Mouse (Mus musculus) layer of hippocampus, postnatal 36 days (tissue): Measurements from ENCODE around the gene Dis3l. TPM values are rescaled to one million over a fixed set of nuclear protein-coding genes. Genes with fewer than 3 reads are reported as not detected.

Experiments
- total RNA-seq, 2 experiments: library from RNA; stranded (reverse); gene quantifications; 2 replicates each; pipeline ENCODE4 v1.2.3; 2021

Gene Dis3l
- total RNA-seq, 2 experiments from 2014 or later = 28.6 to 30.3 TPM

Other genes starting within 250 kb of the Dis3l start
- gene Lctl, start 224.1 kb downstream of the Dis3l start, total RNA-seq = not detected
- gene Zwilch, start 168.2 kb downstream of the Dis3l start, total RNA-seq = 1 to 10 TPM; 2.4 to 2.5 TPM
- gene Rpl4, start 167.9 kb downstream of the Dis3l start, total RNA-seq = 100 to 1,000 TPM; 561 to 565 TPM
- 10 to 100 TPM; 16.5 to 20.0 TPM for gene Snapc5, start 162.0 kb downstream of the Dis3l start, total RNA-seq
- 1 to 10 TPM; 2.1 to 3.4 TPM for gene Uchl4, start 106.1 kb downstream of the Dis3l start, total RNA-seq
- 100 to 1,000 TPM; 315 to 336 TPM for gene Map2k1, start 87.7 kb downstream of the Dis3l start, total RNA-seq
- 10 to 100 TPM; 13.5 to 16.9 TPM for gene Tipin, start 59.7 kb downstream of the Dis3l start, total RNA-seq
- 10 to 100 TPM; 16.3 to 16.7 TPM for gene Megf11, start 44.3 kb upstream of the Dis3l start, total RNA-seq